Mouse (Mus musculus) large intestine, adult 2 months (tissue): Measurements from ENCODE around the gene Fgf3. TPM values are rescaled to one million over a fixed set of nuclear protein-coding genes. Genes with fewer than 3 reads are reported as not detected.

Experiments used
- DNase-seq: peaks from one replicate; pipeline ENCODE4 v3.0.0-alpha.2; 2012; ENCODE audit warnings: low read depth, low spot score
- WGBS: fragments of 180-500 bp; shearing (Covaris S2); methylation state at CpG from one replicate; pipeline ENCODE4 v1.1.7; 2018; 5-methylcytosine and 5-hydroxymethylcytosine counted together
- polyA plus RNA-seq: library from polyadenylated mRNA; depleted of rRNA; stranded (reverse); fragments of >200 nt; gene quantifications from 2 replicates; pipeline ENCODE4 v1.2.3, GENCODE M21; 2012; rRNA removed

The Fgf3 gene
- polyA plus RNA-seq, 1 experiment = 0.05 TPM

GRCm38 (mm10) chr7:144892322-144892721 is 54.4 kb downstream of the Fgf3 start:
- WGBS = 57% methylated on average over 6 of the region's 6 CpGs

More at GRCm38 (mm10) chr7:144892322-144892721, 54.4 kb downstream of the Fgf3 start:
- no peak for DNase-seq

Other genes with a start within 250 kb of the Fgf3 start
- 6.9 and 12.2 TPM in 2 replicates for gene Ano1, start 86.1 kb upstream of the Fgf3 start, polyA plus RNA-seq
- 0.02 TPM in 1 of 2 replicates, not detected in the other for gene Fgf4, start 9.3 kb downstream of the Fgf3 start, polyA plus RNA-seq
- 6.7 and 24.6 TPM in 2 replicates for gene Fgf15, start 58.4 kb downstream of the Fgf3 start, polyA plus RNA-seq
- 20.9 and 24.0 TPM in 2 replicates for gene LTO1, start 77.0 kb downstream of the Fgf3 start, polyA plus RNA-seq
- 91.0 and 101 TPM in 2 replicates for gene Ccnd1, start 101.8 kb downstream of the Fgf3 start, polyA plus RNA-seq